Mouse (Mus musculus): ENCODE measurements around the gene Usp8. TPM values are rescaled to one million over a fixed set of nuclear protein-coding genes. Genes with fewer than 3 reads are reported as not detected.

Gene Usp8
- polyA plus RNA-seq, 1 experiment, result 18.6 TPM

GRCm38 (mm10) chr2:126707438-126707779 is 281 bp downstream of the Usp8 start:
- TF ChIP-seq MYOG (IDR thresholded peaks at IDR 0.05; ENCODE audit: control insufficient read depth in 1 of 3, insufficient read depth in 1 of 3, insufficient read length in 2 of 3, low read depth in 2 of 3) (peak in 1 of 3 experiments; percentile 44), MYOD1 (IDR thresholded peaks at IDR 0.05; ENCODE audit: control insufficient read depth in 1 of 3, insufficient read length in 2 of 3, low read depth in 2 of 3) (peak in 1 of 3 experiments; percentile 13), E2F4 (IDR thresholded peaks at IDR 0.05; ENCODE audit: insufficient read depth) (no peak)
- H3ac ChIP-seq (ENCODE audit: control insufficient read depth, insufficient read length), result peak overlapping the region; percentile 66
- H3K79me2 ChIP-seq (ENCODE audit: control insufficient read depth, insufficient read depth), result peaks cover 47% of the 10 kb centered on the region
- peak overlapping the region; percentile 92 for H3K4me2 ChIP-seq (ENCODE audit: low read depth)
- no peaks in the 10 kb centered on the region for H3K27me3 ChIP-seq (ENCODE audit: control insufficient read depth, insufficient read depth, insufficient read length)
- peak overlapping the region; percentile 59 for H3K4me3 ChIP-seq
- no peaks in the 10 kb centered on the region for H3K36me3 ChIP-seq (ENCODE audit: control insufficient read depth, insufficient read depth)

- no peak overlapping the region for H3ac ChIP-seq (ENCODE audit: control insufficient read depth, insufficient read length)
- peaks cover 54% of the 10 kb centered on the region for H3K79me2 ChIP-seq (ENCODE audit: control insufficient read depth, insufficient read depth)
- no peaks in the 10 kb centered on the region for H3K27me3 ChIP-seq (ENCODE audit: control insufficient read depth, insufficient read depth, insufficient read length)
- TF ChIP-seq USF1 (IDR thresholded peaks at IDR 0.05; ENCODE audit: low read depth), result no peak
- no peak for TF ChIP-seq SRF (IDR thresholded peaks at IDR 0.05; ENCODE audit: control insufficient read depth, insufficient read length, low read depth)
- no peak for TF ChIP-seq CEBPB (IDR thresholded peaks at IDR 0.05; ENCODE audit: insufficient read depth, poor library complexity, severe bottlenecking)
- no peak for TF ChIP-seq E2F4 (IDR thresholded peaks at IDR 0.05; ENCODE audit: insufficient read depth)
- peak overlapping the region; percentile 92 for H3K4me2 ChIP-seq (ENCODE audit: low read depth)
- H3K36me3 ChIP-seq (ENCODE audit: control insufficient read depth, insufficient read depth), result no peaks in the 10 kb centered on the region
- H3K4me3 ChIP-seq, result peak overlapping the region; percentile 59
Observed at GRCm38 (mm10) chr2:126708361-126708760, 1.2 kb downstream of the Usp8 start.

- H3K4me2 ChIP-seq (ENCODE audit: low read depth), result no peak overlapping the region
- H3K27me3 ChIP-seq (ENCODE audit: control insufficient read depth, insufficient read depth, insufficient read length), result no peaks in the 10 kb centered on the region
- no peak for TF ChIP-seq POLR2AphosphoS2 (IDR thresholded peaks at IDR 0.05; ENCODE audit: insufficient read length, low read depth)
- no peak for TF ChIP-seq SRF (IDR thresholded peaks at IDR 0.05; ENCODE audit: control insufficient read depth, insufficient read length, low read depth)
- TF ChIP-seq USF1 (IDR thresholded peaks at IDR 0.05; ENCODE audit: low read depth), result no peak
- no peak for TF ChIP-seq MYOD1 (IDR thresholded peaks at IDR 0.05; ENCODE audit: control insufficient read depth in 1 of 3, insufficient read length in 2 of 3, low read depth in 2 of 3)
- H3K36me3 ChIP-seq (ENCODE audit: control insufficient read depth, insufficient read depth), result no peaks in the 10 kb centered on the region
- no peak overlapping the region for H3K4me3 ChIP-seq
- no peak overlapping the region for H3ac ChIP-seq (ENCODE audit: control insufficient read depth, insufficient read length)
- peaks cover 67% of the 10 kb centered on the region for H3K79me2 ChIP-seq (ENCODE audit: control insufficient read depth, insufficient read depth)
Observed at GRCm38 (mm10) chr2:126712526-126712925, 5.4 kb downstream of the Usp8 start.

GRCm38 (mm10) chr2:126712950-126713349 is 5.8 kb downstream of the Usp8 start:
- TF ChIP-seq CEBPB (IDR thresholded peaks at IDR 0.05; ENCODE audit: insufficient read depth, poor library complexity, severe bottlenecking), result no peak
- no peak for TF ChIP-seq MAX (IDR thresholded peaks at IDR 0.05; ENCODE audit: low read depth)
- no peak for TF ChIP-seq TCF3 (IDR thresholded peaks at IDR 0.05; ENCODE audit: insufficient read length, low read depth)
- TF ChIP-seq MYOG (IDR thresholded peaks at IDR 0.05; ENCODE audit: control insufficient read depth in 1 of 3, insufficient read depth in 1 of 3, insufficient read length in 2 of 3, low read depth in 2 of 3), result no peak
- TF ChIP-seq USF1 (IDR thresholded peaks at IDR 0.05; ENCODE audit: low read depth), result no peak
- TF ChIP-seq E2F4 (IDR thresholded peaks at IDR 0.05; ENCODE audit: insufficient read depth), result no peak
- no peak for TF ChIP-seq POLR2A (IDR thresholded peaks at IDR 0.05; ENCODE audit: insufficient read length, low read depth)
- TF ChIP-seq POLR2AphosphoS2 (IDR thresholded peaks at IDR 0.05; ENCODE audit: insufficient read length, low read depth), result no peak
- TF ChIP-seq REST (IDR thresholded peaks at IDR 0.05; ENCODE audit: insufficient read depth, insufficient read length), result no peak
- TF ChIP-seq SRF (IDR thresholded peaks at IDR 0.05; ENCODE audit: control insufficient read depth, insufficient read length, low read depth), result no peak
- TF ChIP-seq MYOD1 (IDR thresholded peaks at IDR 0.05; ENCODE audit: control insufficient read depth in 1 of 3, insufficient read length in 2 of 3, low read depth in 2 of 3), result no peak
- no peak for TF ChIP-seq TCF12 (IDR thresholded peaks at IDR 0.05; ENCODE audit: insufficient read depth, poor library complexity, severe bottlenecking)
- H3K27me3 ChIP-seq (ENCODE audit: control insufficient read depth, insufficient read depth, insufficient read length), result no peaks in the 10 kb centered on the region

GRCm38 (mm10) chr2:126729207-126729606 is 22.1 kb downstream of the Usp8 start:
- H3K4me3 ChIP-seq, result no peak overlapping the region
- no peak for TF ChIP-seq MAX (IDR thresholded peaks at IDR 0.05; ENCODE audit: low read depth)
- TF ChIP-seq SRF (IDR thresholded peaks at IDR 0.05; ENCODE audit: control insufficient read depth, insufficient read length, low read depth), result no peak
- no peak for TF ChIP-seq TCF12 (IDR thresholded peaks at IDR 0.05; ENCODE audit: insufficient read depth, poor library complexity, severe bottlenecking)
- TF ChIP-seq REST (IDR thresholded peaks at IDR 0.05; ENCODE audit: insufficient read depth, insufficient read length), result no peak
- no peak for TF ChIP-seq MYOG (IDR thresholded peaks at IDR 0.05; ENCODE audit: control insufficient read depth in 1 of 3, insufficient read depth in 1 of 3, insufficient read length in 2 of 3, low read depth in 2 of 3)
- no peak for TF ChIP-seq CEBPB (IDR thresholded peaks at IDR 0.05; ENCODE audit: insufficient read depth, poor library complexity, severe bottlenecking)
- no peak for TF ChIP-seq USF1 (IDR thresholded peaks at IDR 0.05; ENCODE audit: low read depth)
- TF ChIP-seq POLR2AphosphoS2 (IDR thresholded peaks at IDR 0.05; ENCODE audit: insufficient read length, low read depth), result no peak
- no peak for TF ChIP-seq TCF3 (IDR thresholded peaks at IDR 0.05; ENCODE audit: insufficient read length, low read depth)
- no peak for TF ChIP-seq E2F4 (IDR thresholded peaks at IDR 0.05; ENCODE audit: insufficient read depth)
- no peak for TF ChIP-seq POLR2A (IDR thresholded peaks at IDR 0.05; ENCODE audit: insufficient read length, low read depth)
- TF ChIP-seq MYOD1 (IDR thresholded peaks at IDR 0.05; ENCODE audit: control insufficient read depth in 1 of 3, insufficient read length in 2 of 3, low read depth in 2 of 3), result no peak
- no peaks in the 10 kb centered on the region for H3K27me3 ChIP-seq (ENCODE audit: control insufficient read depth, insufficient read depth, insufficient read length)
- H3ac ChIP-seq (ENCODE audit: control insufficient read depth, insufficient read length), result no peak overlapping the region
- no peak overlapping the region for H3K4me2 ChIP-seq (ENCODE audit: low read depth)
- H3K36me3 ChIP-seq (ENCODE audit: control insufficient read depth, insufficient read depth), result peaks cover 47% of the 10 kb centered on the region
- H3K79me2 ChIP-seq (ENCODE audit: control insufficient read depth, insufficient read depth), result no peaks in the 10 kb centered on the region

More at GRCm38 (mm10) chr2:126712950-126713349, 5.8 kb downstream of the Usp8 start:
- peaks cover 62% of the 10 kb centered on the region for H3K79me2 ChIP-seq (ENCODE audit: control insufficient read depth, insufficient read depth)
- H3K4me2 ChIP-seq (ENCODE audit: low read depth), result no peak overlapping the region
- no peaks in the 10 kb centered on the region for H3K36me3 ChIP-seq (ENCODE audit: control insufficient read depth, insufficient read depth)
- H3K4me3 ChIP-seq, result no peak overlapping the region
- no peak overlapping the region for H3ac ChIP-seq (ENCODE audit: control insufficient read depth, insufficient read length)
